Mouse (Mus musculus) neural tube, embryonic 14.5 days (tissue): ENCODE data around the gene Btc. TPM values are rescaled to one million over a fixed set of nuclear protein-coding genes. Genes with fewer than 3 reads are reported as not detected.

ENCODE experiments used
- ATAC-seq: fragments of 200-750 bp; cut with Nextera tagmentation; 2 replicates; pipeline ENCODE4 v1.8.0; 2017; ENCODE audit warnings: low read depth, mild to moderate bottlenecking, moderate TSS enrichment, moderate library complexity
- H3K27ac ChIP-seq: fragments of 300-500 bp; sonication (generic); 2 replicates; pipeline ENCODE4 v1.5.1; 2014; ENCODE audit warnings: low read depth, mild to moderate bottlenecking, control low read depth, low read length, moderate library complexity, mixed read lengths
- H3K27me3 ChIP-seq: fragments of 300-500 bp; sonication (generic); 2 replicates; pipeline ENCODE4 v1.6.1; 2014; ENCODE audit warnings: low read length; ENCODE audit not compliant: control insufficient read depth, insufficient read depth
- H3K36me3 ChIP-seq: fragments of 300-500 bp; sonication (generic); 2 replicates; pipeline ENCODE4 v1.6.1; 2014; ENCODE audit warnings: low read length, mixed read lengths; ENCODE audit not compliant: control insufficient read depth, insufficient read depth
- H3K4me1 ChIP-seq: fragments of 300-500 bp; sonication (generic); 2 replicates; pipeline ENCODE4 v1.6.1; 2014; ENCODE audit warnings: low read length; ENCODE audit not compliant: control insufficient read depth, insufficient read depth
- H3K4me2 ChIP-seq: fragments of 300-500 bp; sonication (generic); 2 replicates; pipeline ENCODE4 v1.6.1; 2014; ENCODE audit warnings: mild to moderate bottlenecking, low read depth, low read length, control low read depth
- H3K4me3 ChIP-seq: fragments of 300-500 bp; sonication (generic); 2 replicates; pipeline ENCODE4 v1.5.1; 2014; ENCODE audit warnings: low read depth, low read length, control low read depth, mixed read lengths
- H3K9ac ChIP-seq: fragments of 300-500 bp; sonication (generic); replicated peaks from 2 replicates; pipeline ENCODE4 v1.6.1; 2014; ENCODE audit warnings: low read depth, mild to moderate bottlenecking, control low read depth, low read length, mixed read lengths
- H3K9me3 ChIP-seq: fragments of 300-500 bp; sonication (generic); 2 replicates; pipeline ENCODE4 v1.6.1; 2016; ENCODE audit warnings: low read length; ENCODE audit not compliant: control insufficient read depth
- WGBS: fragments of 180-500 bp; shearing (Covaris S2); extraction: QIAGEN DNeasy Blood & Tissue Kit; methylation state at CpG from one replicate; pipeline ENCODE4 v1.1.7; 2014; 5-methylcytosine and 5-hydroxymethylcytosine counted together
- polyA plus RNA-seq: library from polyadenylated mRNA; unstranded; fragments of >200 nt; fragmentation: Nextera tagmentation; extraction: Ambion mirVana; gene quantifications from 2 replicates; pipeline ENCODE4 v1.2.1, GENCODE M21; 2014

Gene Btc
- 0.15 and 0.30 TPM in 2 replicates for polyA plus RNA-seq

GRCm38 (mm10) chr5:91402339-91403211, at the start of gene Btc:
Gene Btc (minus strand): TSS chr5:91402994.
- H3K9ac ChIP-seq: 0 out of 2 replicates have a peak within 1 kb of the TSS, but pooled peaks have one; percentile 37
- ATAC-seq: peak; percentile 66
- WGBS: 21% methylated on average over 19 of the region's 19 CpGs

GRCm38 (mm10) chr5:91444981-91445517, 42.3 kb upstream of the Btc start:
- no peaks in the 10 kb centered on the region for H3K27me3 ChIP-seq
- H3K36me3 ChIP-seq: no peaks in the 10 kb centered on the region
- H3K4me1 ChIP-seq: no peaks in the 10 kb centered on the region
- no peaks in the 10 kb centered on the region for H3K9me3 ChIP-seq
- H3K9ac ChIP-seq: no peak overlapping the region
- peak; percentile 84; the same call in 1 of the 2 replicates for ATAC-seq
- H3K4me3 ChIP-seq: no peak overlapping the region
- no peak overlapping the region for H3K4me2 ChIP-seq
- no peak overlapping the region for H3K27ac ChIP-seq
- WGBS: 39% methylated on average over 3 of the region's 3 CpGs

More at GRCm38 (mm10) chr5:91402339-91403211, at the start of gene Btc:
- Histone ChIP-seq H3K4me3 (peak within 1 kb of the TSS; percentile 7; the same call in 1 of the 2 replicates), H3K27me3 (no peaks in the 10 kb centered on the region), H3K4me1 (no peaks in the 10 kb centered on the region), H3K4me2 (peak within 1 kb of the TSS; percentile 38), H3K36me3 (no peaks in the 10 kb centered on the region), H3K9me3 (no peaks in the 10 kb centered on the region), H3K27ac (no peak within 1 kb of the TSS)

GRCm38 (mm10) chr5:91436563-91436962, 33.8 kb upstream of the Btc start:
- Histone ChIP-seq H3K4me3 (no peak overlapping the region), H3K27me3 (no peaks in the 10 kb centered on the region), H3K4me1 (no peaks in the 10 kb centered on the region), H3K4me2 (no peak overlapping the region), H3K9ac (no peak overlapping the region), H3K36me3 (no peaks in the 10 kb centered on the region), H3K9me3 (no peaks in the 10 kb centered on the region), H3K27ac (no peak overlapping the region)
- no peak for ATAC-seq
- 66% methylated on average over 6 of the region's 6 CpGs for WGBS

- Histone ChIP-seq H3K27me3 (no peaks in the 10 kb centered on the region), H3K4me3 (no peak overlapping the region), H3K9ac (no peak overlapping the region), H3K36me3 (no peaks in the 10 kb centered on the region), H3K9me3 (no peaks in the 10 kb centered on the region), H3K4me2 (no peak overlapping the region), H3K4me1 (no peaks in the 10 kb centered on the region), H3K27ac (no peak overlapping the region)
- WGBS: 70% methylated on average over 6 of the region's 6 CpGs
- ATAC-seq: peak; percentile 41; the same call in 1 of the 2 replicates
These were observed 32.2 kb upstream of the Btc start for GRCm38 (mm10) chr5:91434723-91435658.

GRCm38 (mm10) chr5:91428547-91428946, 25.8 kb upstream of the Btc start:
- H3K4me1 ChIP-seq: no peaks in the 10 kb centered on the region
- no peaks in the 10 kb centered on the region for H3K9me3 ChIP-seq
- no peak overlapping the region for H3K4me2 ChIP-seq
- H3K27me3 ChIP-seq: no peaks in the 10 kb centered on the region
- no peaks in the 10 kb centered on the region for H3K36me3 ChIP-seq
- no peak overlapping the region for H3K4me3 ChIP-seq
- no peak overlapping the region for H3K9ac ChIP-seq
- WGBS: 27% methylated on average over 8 of the region's 8 CpGs
- no peak for ATAC-seq
- no peak overlapping the region for H3K27ac ChIP-seq

GRCm38 (mm10) chr5:91413814-91414213, 11.0 kb upstream of the Btc start:
- Histone ChIP-seq H3K9ac (no peak overlapping the region), H3K36me3 (no peaks in the 10 kb centered on the region), H3K9me3 (no peaks in the 10 kb centered on the region), H3K4me2 (no peak overlapping the region), H3K27ac (no peak overlapping the region), H3K4me3 (no peak overlapping the region), H3K27me3 (no peaks in the 10 kb centered on the region), H3K4me1 (no peaks in the 10 kb centered on the region)
- 90% methylated on average over 8 of the region's 8 CpGs for WGBS
- ATAC-seq: no peak

- 90% methylated on average over 5 of the region's 5 CpGs for WGBS
- H3K27me3 ChIP-seq: no peaks in the 10 kb centered on the region
These were observed 1.5 kb upstream of the Btc start for GRCm38 (mm10) chr5:91404263-91404662.

GRCm38 (mm10) chr5:91403281-91403680, 487 bp upstream of the Btc start:
- Histone ChIP-seq H3K36me3 (no peaks in the 10 kb centered on the region), H3K9ac (no peak overlapping the region), H3K9me3 (no peaks in the 10 kb centered on the region), H3K4me3 (no peak overlapping the region), H3K27me3 (no peaks in the 10 kb centered on the region), H3K27ac (no peak overlapping the region), H3K4me1 (no peaks in the 10 kb centered on the region), H3K4me2 (no peak overlapping the region)
- 92% methylated on average over 4 of the region's 4 CpGs for WGBS
- no peak for ATAC-seq

More at GRCm38 (mm10) chr5:91404263-91404662, 1.5 kb upstream of the Btc start:
- H3K4me3 ChIP-seq: no peak overlapping the region
- no peak overlapping the region for H3K9ac ChIP-seq
- no peaks in the 10 kb centered on the region for H3K9me3 ChIP-seq
- H3K36me3 ChIP-seq: no peaks in the 10 kb centered on the region
- no peak overlapping the region for H3K4me2 ChIP-seq
- no peak for ATAC-seq
- H3K4me1 ChIP-seq: no peaks in the 10 kb centered on the region
- H3K27ac ChIP-seq: no peak overlapping the region
